Mouse (Mus musculus): ENCODE data around the gene Zfp646.
"Not testable (repeated sequence)": the region's sequence is repeated elsewhere in the genome, so short reads cannot be mapped to it uniquely, and the experiment has no call there.

Zfp646 gene

DNA sequence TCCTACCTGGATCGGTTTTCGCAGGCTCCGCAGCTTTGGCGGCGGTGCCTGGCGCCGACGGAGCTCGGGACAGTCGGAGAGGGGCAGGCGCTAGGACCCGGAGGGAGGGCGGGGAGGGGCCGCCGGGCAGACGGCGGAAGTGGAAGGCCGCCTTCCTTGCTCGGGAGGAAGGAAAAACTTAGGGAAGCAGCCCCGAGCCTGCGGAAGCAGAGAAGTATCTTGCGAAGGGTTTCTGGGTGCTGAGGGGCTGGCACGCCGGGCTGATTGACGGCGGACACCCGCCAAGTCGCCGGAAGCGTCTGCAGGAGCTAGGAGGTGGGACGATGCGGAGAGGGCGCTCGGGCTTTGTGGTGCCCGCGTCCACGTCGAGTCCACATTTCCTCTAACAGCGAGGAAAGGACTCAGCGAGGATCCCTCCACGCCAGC, at the start of gene Zfp646:
Gene Zfp646, plus strand, starts transcription at position 181 of the 426 bp plus-strand sequence.
- peak; percentile 83 to 87 for DNase-seq

DNA sequence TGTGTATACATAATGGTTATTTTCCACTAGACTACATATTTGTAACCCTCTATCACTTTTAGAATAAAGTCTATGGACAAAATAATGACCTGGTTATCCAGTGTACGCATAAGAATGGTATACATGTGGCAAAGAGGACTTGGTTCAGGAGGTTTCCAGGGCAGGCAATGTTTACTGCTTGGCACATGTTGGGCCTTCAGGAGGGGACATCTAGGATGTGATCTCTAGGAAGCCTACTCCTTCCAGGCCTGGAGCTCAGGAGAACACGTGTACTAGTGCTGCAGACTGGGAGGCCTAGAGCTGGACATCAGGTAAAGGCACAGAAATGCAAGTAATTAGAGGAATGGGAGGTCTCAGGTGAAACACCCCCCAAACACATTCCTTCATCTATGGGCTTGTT, 40.5 kb upstream of the Zfp646 start:
- no peak for DNase-seq

GRCm38 (mm10) chr7:127837473-127837872, 38.5 kb upstream of the Zfp646 start:
- no peak for DNase-seq

- not testable (repeated sequence) for DNase-seq
Observed at GRCm38 (mm10) chr7:127837878-127838277, 38.1 kb upstream of the Zfp646 start.

GRCm38 (mm10) chr7:127840031-127840430, 36.0 kb upstream of the Zfp646 start:
- DNase-seq, result not testable (repeated sequence)

DNA sequence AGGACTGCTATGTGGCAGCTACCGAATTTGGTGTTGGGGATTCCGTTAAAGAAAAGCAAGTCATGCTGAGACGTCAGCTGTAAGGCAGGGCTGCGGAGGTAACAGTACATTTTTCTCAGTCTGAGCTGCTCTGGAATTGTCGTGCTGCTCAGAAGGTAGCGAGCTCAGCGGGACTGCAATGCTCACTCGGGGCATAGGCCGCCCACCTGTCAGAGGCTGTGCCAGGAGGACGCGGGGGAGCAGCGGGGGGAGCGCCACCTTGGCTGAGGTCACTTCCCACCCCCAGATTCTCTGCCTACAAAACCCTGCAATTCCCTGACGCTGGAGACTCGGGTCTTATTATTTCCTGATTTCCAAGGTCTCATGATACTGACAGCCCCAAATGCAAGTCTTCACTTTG, 35.1 kb upstream of the Zfp646 start:
- peak in 1 of 2 experiments; percentile 68 for DNase-seq

- peak; percentile 95 to 98 for DNase-seq
Observed at GRCm38 (mm10) chr7:127841340-127842000, 34.6 kb upstream of the Zfp646 start.

DNA sequence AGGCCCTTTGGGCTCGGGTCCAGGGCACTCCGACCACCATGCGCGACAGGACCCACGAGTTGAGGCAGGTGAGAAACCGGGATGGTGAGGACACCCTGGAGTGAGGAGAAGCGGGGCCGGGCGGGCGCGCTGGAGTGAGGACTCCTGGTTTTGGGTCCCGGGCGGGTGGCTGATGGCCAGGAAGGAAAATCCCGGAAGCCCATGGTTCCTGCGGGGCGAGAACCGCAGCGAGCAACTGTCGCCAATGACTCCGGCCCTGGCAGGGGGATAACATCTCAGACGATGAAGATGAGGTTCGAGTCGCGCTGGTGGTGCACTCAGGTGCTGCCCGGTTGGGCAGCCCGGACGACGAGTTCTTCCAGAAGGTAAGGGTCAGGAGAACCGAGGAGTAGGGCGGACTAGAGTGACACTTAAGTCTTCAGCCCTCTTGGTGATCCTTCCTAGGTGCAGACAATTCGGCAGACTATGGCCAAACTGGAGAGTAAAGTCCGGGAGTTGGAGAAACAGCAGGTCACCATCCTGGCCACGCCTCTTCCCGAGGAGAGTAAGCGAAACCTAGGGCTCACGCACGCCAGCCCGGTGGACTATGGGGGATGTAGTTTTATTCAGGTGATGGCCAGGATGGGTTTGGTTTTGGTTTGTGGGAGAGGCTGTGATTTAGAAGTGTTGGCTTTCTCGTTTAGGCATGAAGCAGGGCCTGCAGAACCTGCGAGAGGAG, 33.9 kb upstream of the Zfp646 start:
- peak; percentile 85 to 86 for DNase-seq

GRCm38 (mm10) chr7:127849973-127850875, 25.8 kb upstream of the Zfp646 start:
- no peak for DNase-seq

GRCm38 (mm10) chr7:127850906-127851305, 25.1 kb upstream of the Zfp646 start:
- no peak for DNase-seq

GRCm38 (mm10) chr7:127858258-127858657, 17.8 kb upstream of the Zfp646 start:
- DNase-seq, result no peak

DNA sequence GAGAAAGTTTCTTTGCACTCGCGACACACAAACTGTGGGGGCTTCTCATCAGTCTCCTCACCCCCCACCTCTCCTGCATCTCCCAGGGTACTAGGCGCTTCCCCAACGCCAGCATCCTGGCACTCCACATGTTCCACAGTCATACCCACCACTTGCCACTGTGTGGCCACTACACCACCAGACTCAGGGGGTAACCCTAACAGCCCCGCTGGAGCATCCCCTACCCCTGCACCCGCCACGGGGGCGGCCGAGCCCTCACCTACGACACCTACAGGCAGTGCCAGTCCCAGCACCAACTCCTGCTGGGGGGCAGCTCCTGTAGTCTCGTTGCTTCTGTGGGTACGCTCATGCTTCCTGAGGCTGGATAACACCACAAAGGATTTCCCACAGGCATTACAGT, 9.6 kb upstream of the Zfp646 start:
- DNase-seq, result no peak

DNA sequence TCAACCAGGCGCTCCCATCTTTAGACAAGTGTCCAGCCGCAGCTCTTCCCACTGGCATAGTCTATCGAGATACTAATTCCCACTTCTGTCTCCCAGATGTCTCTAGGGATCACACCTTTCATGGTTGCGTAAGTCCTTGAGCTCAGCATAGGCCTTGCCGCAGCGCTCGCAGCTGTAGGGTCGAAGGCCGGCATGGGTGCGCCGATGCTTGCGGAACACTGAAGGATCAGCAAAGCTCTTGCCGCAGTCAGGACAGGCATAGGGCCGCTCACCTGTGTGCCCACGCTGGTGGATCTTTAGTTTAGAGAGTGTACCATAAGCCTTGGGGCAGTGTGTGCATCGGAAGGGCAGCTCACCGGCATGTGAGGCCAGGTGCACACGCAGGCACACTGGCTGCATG, 8.4 kb upstream of the Zfp646 start:
- DNase-seq, result no peak

GRCm38 (mm10) chr7:127869149-127869810, 6.7 kb upstream of the Zfp646 start:
- DNase-seq, result no peak

GRCm38 (mm10) chr7:127870136-127870821, 5.7 kb upstream of the Zfp646 start:
- DNase-seq, result no peak

DNA sequence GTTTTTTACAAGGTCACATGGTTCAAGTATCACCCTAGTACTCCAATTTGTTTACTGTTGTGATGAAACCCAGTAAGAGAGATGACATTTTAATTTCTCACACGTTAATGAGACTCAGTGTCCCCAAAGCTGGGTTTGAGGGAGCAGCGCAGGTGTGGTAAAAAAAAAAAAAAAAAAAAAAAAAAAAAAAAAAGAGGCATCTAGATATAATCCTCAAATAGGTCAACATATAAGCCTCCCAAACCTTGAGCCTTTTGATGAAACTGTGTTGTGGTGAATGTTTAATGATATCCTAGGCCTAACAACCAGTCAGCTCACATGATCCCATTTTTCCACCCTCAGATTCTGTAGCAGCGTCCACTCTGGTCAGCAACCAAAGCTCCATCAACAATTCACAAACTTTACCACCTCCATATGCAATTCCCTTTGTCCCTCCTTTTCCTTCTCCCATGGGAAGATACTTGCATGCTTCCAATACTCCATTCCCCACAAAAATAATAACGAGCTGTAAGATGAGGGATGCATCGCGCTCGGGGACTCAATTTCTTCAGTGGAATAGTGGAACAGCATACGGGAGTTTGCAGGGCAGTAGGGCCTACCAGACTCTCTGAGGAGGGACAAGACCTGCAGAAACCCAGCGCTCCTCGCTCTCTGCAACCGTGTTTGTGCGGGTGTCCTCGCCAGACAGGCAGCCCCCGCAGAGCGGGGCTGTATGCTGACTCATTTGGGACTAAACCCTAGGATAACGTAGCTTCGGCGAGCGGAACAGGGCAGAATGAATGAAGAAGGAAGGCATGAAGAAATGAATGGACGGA, 1.0 kb upstream of the Zfp646 start:
- DNase-seq, result no peak

DNA sequence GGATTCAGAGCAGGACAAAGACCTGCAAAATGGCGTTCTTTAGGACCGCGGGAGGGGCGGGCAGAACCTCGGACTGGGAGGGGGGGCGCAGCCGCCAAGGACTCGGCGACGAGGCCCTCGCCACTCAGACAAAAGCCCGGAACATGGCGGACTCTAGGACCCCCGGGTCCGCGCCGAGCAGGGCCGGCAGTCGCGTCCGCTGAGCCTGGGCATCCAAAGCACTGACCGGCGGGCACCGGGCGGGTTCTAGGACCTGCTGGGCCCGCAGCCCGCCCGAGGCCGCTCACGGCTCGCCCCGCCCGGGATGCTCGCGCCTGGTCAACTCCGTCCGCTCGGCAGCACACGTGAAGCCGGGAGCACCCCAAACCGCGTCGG, 407 bp upstream of the Zfp646 start:
- peak; percentile 95 to 98 for DNase-seq

DNA sequence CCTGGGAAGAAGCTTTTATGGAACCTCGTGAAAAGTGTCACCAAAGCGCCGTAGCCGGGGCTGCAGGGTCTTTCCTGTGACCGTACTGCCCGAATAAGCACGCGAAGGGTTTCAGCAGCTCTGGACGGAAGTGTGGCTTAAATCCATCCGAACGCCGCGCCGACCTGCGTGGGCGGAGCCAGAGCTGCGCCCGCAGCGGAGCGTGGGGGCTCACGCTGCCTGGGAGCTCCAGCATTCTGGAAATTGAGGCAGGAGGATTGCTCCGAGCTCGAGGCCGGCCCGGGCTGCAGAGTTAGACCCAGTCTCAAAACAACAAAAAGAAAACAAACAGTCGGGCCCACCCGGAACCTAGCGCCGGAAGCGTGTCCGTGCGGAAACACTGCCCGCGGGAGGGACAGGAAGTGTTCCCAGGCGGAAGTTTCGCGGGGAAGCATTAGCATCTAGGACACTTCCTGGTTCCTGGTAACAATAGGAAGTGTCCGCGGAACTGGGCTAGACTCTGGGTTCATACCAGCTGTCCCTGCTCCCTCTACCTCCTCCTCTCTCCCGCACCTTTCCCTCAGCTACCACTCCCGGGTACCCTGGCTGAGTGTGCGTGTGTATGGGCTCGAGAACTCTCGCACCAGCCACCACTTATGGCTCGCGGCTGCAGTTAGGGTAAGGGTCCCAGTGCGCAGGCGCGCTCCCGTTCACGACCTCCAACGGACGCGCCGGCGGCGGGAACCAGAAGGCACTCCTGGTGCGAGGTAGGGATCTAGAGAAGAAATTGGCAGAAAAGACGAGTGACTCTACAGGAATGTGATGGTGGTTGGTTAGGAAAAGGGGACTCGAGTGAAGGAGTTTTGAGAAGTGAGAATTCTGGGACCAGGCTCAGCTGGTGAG, 687 bp downstream of the Zfp646 start, which contains the start of gene Zfp668:
Gene Zfp668, minus strand, starts transcription at position 362 of the 882 bp plus-strand sequence.
- DNase-seq, result peak; percentile 93 to 94

DNA sequence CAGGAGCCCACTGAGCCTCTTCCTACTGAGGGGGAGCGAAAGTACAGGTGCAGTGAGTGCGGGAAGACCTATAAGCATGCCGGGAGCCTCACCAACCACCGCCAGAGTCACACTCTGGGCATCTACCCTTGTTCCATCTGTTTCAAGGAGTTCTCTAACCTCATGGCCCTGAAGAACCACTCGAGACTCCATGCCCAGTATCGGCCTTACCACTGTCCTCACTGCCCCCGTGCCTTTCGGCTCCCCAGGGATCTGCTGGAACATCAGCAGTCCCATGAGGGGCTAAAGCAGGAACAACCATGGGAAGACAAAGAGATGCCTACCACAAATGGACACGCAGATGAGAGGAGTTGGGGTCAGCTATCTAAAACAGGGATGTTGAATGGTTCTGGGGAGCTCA, 3.3 kb downstream of the Zfp646 start:
- DNase-seq, result no peak

DNA sequence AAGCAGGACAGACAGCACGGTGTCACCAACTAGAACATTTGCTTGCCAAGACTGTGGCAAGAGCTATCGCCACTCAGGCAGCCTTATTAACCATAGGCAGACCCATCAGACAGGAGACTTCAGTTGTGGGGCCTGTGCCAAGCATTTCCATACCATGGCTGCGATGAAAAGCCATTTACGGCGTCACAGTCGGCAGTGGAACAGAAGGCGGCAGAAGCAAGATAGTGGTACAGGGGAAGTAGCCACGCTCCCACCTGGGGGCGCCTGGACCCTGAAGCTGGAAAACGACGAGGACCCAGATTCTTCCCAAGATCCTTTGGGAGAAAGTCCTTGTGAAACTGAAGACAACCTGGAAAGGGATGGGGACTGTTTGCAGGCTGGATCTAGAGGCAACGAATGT, 4.4 kb downstream of the Zfp646 start:
- DNase-seq, result no peak
